Mouse (Mus musculus) megakaryocyte, embryonic 14.5 days (primary cell): ENCODE measurements around the gene Cela2a. TPM values are rescaled to one million over a fixed set of nuclear protein-coding genes. Genes with fewer than 3 reads are reported as not detected.

ENCODE experiments used
- H3K27me3 ChIP-seq: replicated peaks from 2 replicates; pipeline ENCODE3; 2012; ENCODE audit warnings: inconsistent platforms
- H3K36me3 ChIP-seq: replicated peaks from 2 replicates; pipeline ENCODE3; 2012; ENCODE audit warnings: low read length, inconsistent platforms, mixed read lengths
- H3K4me1 ChIP-seq: 2 replicates; pipeline ENCODE4 v1.6.1; 2012; ENCODE audit warnings: inconsistent platforms
- H3K4me3 ChIP-seq: replicated peaks from 2 replicates; pipeline ENCODE3; 2012; ENCODE audit warnings: moderate library complexity, mild to moderate bottlenecking, inconsistent platforms
- H3K9me3 ChIP-seq: 2 replicates; pipeline ENCODE4 v1.6.1; 2012; ENCODE audit warnings: inconsistent platforms
- FLI1 ChIP-seq: IDR thresholded peaks from 2 replicates; pipeline ENCODE4 v1.6.1; 2012; ENCODE audit warnings: low read length, inconsistent platforms, mixed read lengths
- GATA1 ChIP-seq: IDR thresholded peaks from 3 replicates; pipeline ENCODE4 v1.6.1; 2012; ENCODE audit warnings: mixed read lengths, low read length, inconsistent platforms, borderline replicate concordance
- polyA plus RNA-seq: library from polyadenylated mRNA; stranded (reverse); fragments of >175 nt; gene quantifications from 2 replicates; pipeline ENCODE4 v1.2.3, GENCODE M21; 2012; ENCODE audit warnings: low replicate concordance; ENCODE audit not compliant: insufficient read depth

The Cela2a gene
- polyA plus RNA-seq, 1 experiment, result not detected

DNA sequence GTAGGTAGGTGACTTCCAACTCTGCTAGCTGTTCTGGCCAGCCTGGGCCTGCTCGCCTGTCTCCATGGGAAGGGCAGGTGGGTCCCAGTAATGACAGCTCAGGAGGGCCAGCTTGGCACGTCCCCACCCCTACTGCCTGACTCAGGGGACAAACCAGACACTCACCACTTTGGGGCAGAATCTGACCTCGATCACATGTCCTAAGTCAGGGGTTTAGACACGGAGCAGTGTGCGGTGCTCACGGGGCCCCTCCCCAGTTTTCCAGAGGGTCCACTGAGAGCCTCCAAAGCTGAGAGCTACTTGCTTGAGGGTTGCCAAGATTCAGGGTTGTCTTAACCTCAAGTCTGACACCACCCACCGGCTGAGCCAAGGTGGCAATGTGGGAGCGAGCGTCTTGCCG is 42.1 kb upstream of the Cela2a start:
- TF ChIP-seq FLI1 (no peak), GATA1 (no peak)
- Histone ChIP-seq H3K27me3 (no peaks in the 10 kb centered on the region), H3K4me1 (peaks cover 81% of the 10 kb centered on the region), H3K36me3 (peaks cover 93% of the 10 kb centered on the region), H3K9me3 (no peaks in the 10 kb centered on the region), H3K4me3 (no peak overlapping the region)

DNA sequence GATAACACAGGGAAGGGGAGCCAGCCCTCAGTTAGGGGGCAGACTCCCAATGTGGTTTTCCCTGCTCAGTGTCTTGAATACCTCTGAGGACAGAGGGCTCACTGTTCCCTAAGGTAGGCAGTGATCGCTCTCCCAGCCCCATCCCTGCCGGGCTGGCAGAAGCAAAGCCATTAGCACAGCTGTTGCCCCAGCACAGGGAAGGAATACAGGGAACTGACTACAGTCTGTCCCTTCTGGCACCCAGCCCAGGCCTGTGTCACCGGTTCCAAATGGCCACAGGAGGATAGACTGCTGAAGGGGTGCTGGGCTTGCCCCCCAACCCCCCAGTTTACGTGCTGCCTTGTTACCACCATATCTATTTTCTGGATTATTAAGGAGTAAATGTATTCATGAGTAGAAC is 41.5 kb upstream of the Cela2a start:
- H3K4me1 ChIP-seq, result peaks cover 81% of the 10 kb centered on the region
- no peaks in the 10 kb centered on the region for H3K27me3 ChIP-seq
- no peaks in the 10 kb centered on the region for H3K9me3 ChIP-seq
- no peak for TF ChIP-seq GATA1
- TF ChIP-seq FLI1, result no peak
- no peak overlapping the region for H3K4me3 ChIP-seq
- peaks cover 94% of the 10 kb centered on the region for H3K36me3 ChIP-seq

DNA sequence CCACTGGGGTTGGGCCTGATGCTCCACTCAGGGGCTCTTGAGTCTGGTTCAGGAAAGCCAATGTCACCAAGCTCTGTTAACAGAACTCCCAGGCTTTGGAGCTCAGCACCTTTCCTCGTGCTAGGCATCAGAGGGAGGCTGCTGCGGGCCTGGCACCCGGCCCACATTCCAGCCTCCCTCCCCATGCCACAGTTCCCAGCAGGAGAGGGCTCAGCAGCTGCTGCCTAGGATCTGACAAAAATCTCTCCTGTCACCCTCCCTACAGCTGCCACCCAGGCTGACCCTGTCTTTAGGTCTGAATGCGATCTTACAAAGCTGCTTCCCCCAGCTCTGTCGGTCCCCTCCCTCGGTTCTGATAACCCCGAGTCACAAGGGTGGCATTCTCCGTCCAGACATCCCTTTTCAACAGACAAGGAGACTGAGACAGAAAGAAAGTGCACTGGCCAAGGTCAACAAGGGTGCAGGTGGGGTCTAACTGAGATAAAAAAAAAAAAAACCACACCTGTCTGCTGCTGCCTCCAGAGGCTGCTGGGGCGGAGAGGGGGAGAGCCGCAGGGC is 41.1 kb upstream of the Cela2a start:
- Histone ChIP-seq H3K36me3 (peaks cover 92% of the 10 kb centered on the region), H3K9me3 (no peaks in the 10 kb centered on the region)
- TF ChIP-seq GATA1 (no peak), FLI1 (no peak)

DNA sequence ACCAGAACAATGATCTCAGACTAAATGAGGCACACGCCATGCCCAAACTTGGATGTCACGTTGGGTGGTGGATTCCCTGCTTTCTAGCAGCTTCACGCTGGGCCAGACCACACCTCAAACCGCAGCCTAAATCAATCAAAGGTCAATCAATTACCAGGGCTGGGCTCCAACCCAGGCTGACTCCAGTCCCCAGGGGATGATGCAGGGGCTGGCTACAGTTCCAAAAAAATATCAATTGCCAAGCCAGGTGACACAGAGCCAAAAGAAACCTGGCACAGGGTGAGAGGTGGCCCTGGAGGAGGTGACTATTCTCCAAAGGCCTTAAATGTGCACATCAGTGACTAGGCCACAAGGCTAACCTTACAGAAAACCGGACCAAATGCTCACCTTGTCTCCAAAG is 39.6 kb upstream of the Cela2a start:
- Histone ChIP-seq H3K36me3 (peaks cover 92% of the 10 kb centered on the region), H3K4me1 (peaks cover 79% of the 10 kb centered on the region)

More for the DNA sequence above, 41.1 kb upstream of the Cela2a start:
- Histone ChIP-seq H3K4me3 (no peak overlapping the region), H3K27me3 (no peaks in the 10 kb centered on the region), H3K4me1 (peaks cover 81% of the 10 kb centered on the region)

DNA sequence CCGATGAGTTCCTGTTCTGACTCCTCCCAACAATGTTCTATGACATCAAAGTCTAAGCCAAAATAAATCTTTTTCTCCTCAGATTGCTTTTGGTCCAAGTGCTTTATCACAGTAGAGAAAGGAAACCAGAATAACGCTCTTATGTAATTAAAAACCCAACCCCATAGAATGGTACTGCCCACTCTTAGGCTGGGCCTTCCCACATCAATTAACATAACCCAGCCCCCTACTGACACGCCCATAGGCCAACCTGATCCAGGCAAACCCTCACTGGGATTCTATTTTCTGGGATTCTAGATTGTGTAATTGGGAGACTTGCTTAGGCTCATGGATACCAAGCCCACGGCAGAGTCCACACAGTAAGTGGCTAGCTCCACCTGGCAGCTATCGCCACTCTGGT is 39.0 kb upstream of the Cela2a start:
- Histone ChIP-seq H3K27me3 (no peaks in the 10 kb centered on the region), H3K4me3 (no peak overlapping the region), H3K4me1 (peaks cover 77% of the 10 kb centered on the region), H3K36me3 (peaks cover 92% of the 10 kb centered on the region), H3K9me3 (no peaks in the 10 kb centered on the region)
- TF ChIP-seq FLI1, result no peak
- no peak for TF ChIP-seq GATA1

More for the DNA sequence above, 39.6 kb upstream of the Cela2a start:
- TF ChIP-seq FLI1 (no peak), GATA1 (no peak)
- no peaks in the 10 kb centered on the region for H3K27me3 ChIP-seq
- H3K4me3 ChIP-seq, result no peak overlapping the region
- H3K9me3 ChIP-seq, result no peaks in the 10 kb centered on the region

DNA sequence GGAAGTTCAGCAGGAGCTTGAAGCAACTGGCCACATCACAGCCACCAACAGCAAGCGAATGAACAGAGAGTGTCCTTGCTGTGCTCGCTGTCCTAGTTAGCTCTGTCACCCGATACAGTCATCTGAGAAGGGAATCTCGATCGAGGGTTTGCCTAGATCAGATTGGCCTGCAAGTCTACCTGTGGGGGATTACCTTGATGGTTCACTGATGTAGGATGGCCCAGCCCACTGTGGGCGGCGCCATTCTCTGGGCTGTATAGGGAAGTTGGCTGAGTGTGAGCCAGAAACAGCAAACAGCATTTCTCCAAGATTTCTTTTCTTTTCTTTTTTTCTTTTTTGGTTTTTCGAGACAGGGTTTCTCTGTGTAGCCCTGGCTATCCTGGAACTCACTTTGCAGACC is 38.5 kb upstream of the Cela2a start:
- H3K4me1 ChIP-seq, result peaks cover 72% of the 10 kb centered on the region
- H3K27me3 ChIP-seq, result no peaks in the 10 kb centered on the region
- H3K4me3 ChIP-seq, result peak overlapping the region; percentile 20
- no peak for TF ChIP-seq FLI1
- no peak for TF ChIP-seq GATA1
- H3K36me3 ChIP-seq, result peaks cover 94% of the 10 kb centered on the region
- no peaks in the 10 kb centered on the region for H3K9me3 ChIP-seq

DNA sequence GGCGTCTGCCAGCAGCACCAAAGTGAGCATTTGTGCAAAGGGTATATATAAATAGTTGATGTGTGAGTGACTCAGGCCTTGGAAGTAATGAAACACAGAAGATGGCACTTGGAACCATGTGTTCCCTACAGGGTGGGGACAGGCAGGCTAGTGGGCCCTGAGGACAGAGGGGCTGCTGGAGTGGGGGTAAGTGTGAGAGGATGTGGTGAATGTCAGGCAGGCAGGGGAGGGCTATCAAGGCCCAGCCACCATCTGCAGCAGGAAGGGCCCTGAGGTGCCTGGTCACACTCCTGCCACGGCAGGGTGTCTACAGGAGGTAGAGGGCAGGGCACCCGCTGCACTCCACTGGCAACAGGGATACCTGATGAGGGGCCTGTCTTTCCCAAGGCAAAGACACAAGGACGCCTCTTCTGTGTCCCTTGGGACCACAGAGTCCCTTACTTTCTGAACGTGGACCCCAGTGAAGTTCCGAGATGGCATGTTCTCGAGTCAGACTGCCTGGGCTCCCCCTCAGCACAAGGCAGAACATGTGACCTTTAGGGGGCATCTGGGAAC is 37.8 kb upstream of the Cela2a start:
- peaks cover 94% of the 10 kb centered on the region for H3K36me3 ChIP-seq
- H3K4me1 ChIP-seq, result peaks cover 64% of the 10 kb centered on the region
- no peaks in the 10 kb centered on the region for H3K27me3 ChIP-seq
- H3K9me3 ChIP-seq, result no peaks in the 10 kb centered on the region
- no peak for TF ChIP-seq GATA1
- no peak for TF ChIP-seq FLI1
- peak overlapping the region; percentile 72 for H3K4me3 ChIP-seq

DNA sequence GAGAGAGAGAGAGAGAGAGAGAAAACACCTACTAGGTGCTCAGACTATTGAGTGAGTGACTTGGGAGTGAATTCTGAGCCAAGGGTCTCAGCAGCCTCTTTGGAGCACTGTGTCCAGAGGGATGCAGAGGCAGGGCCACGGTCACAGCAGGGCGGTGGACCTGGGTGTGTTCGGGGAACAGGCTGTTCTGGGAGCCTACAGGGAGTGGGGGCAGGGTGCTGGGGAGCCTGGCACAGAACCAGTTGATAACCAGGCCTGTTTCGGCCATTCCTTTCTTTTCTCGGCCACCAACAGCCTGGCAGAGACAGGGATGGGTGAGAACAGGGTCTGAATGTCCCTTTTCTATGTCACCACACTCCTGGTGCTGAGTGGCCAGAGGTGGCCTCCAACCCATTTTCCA is 36.9 kb upstream of the Cela2a start:
- Histone ChIP-seq H3K36me3 (peaks cover 93% of the 10 kb centered on the region), H3K9me3 (no peaks in the 10 kb centered on the region), H3K27me3 (no peaks in the 10 kb centered on the region), H3K4me1 (peaks cover 61% of the 10 kb centered on the region), H3K4me3 (peak overlapping the region; percentile 56)
- no peak for TF ChIP-seq GATA1
- no peak for TF ChIP-seq FLI1

DNA sequence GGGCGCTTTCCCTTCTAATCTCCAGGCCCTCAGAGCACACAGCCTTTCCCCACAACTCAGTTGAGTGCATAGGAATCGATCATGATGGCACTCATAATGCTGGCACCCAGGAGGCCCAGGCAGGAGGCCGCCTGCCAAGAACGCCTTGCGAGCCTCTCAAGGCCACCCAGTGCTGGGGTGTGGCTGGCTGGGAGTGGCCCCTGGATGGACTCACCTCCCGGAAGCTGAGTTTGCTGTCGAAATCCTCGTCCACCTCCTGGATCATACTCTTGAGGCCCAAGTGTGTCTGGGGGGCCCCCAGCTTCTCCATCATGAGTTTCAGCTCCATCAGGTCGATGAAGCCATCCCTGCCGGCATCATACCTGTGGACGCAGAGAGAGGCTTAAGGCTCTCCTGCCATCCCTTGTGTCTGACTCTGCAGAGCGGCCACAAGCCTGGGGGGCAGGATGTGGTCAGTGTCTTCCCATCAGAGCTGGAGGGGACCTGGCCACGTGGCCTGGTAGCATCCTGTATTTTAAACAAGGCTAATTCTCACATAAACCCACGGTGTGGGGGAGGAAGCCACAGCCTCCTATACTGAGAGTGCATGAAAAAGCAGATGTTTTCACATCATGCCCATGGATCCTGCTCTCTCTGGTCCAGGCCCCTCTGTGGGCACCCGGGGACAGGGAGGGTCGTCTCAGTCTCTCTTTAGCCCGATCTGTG is 35.8 kb upstream of the Cela2a start:
- Histone ChIP-seq H3K36me3 (peaks cover 86% of the 10 kb centered on the region), H3K4me3 (peak overlapping the region; percentile 62), H3K27me3 (no peaks in the 10 kb centered on the region), H3K9me3 (no peaks in the 10 kb centered on the region), H3K4me1 (peaks cover 58% of the 10 kb centered on the region)
- TF ChIP-seq GATA1 (no peak), FLI1 (no peak)

DNA sequence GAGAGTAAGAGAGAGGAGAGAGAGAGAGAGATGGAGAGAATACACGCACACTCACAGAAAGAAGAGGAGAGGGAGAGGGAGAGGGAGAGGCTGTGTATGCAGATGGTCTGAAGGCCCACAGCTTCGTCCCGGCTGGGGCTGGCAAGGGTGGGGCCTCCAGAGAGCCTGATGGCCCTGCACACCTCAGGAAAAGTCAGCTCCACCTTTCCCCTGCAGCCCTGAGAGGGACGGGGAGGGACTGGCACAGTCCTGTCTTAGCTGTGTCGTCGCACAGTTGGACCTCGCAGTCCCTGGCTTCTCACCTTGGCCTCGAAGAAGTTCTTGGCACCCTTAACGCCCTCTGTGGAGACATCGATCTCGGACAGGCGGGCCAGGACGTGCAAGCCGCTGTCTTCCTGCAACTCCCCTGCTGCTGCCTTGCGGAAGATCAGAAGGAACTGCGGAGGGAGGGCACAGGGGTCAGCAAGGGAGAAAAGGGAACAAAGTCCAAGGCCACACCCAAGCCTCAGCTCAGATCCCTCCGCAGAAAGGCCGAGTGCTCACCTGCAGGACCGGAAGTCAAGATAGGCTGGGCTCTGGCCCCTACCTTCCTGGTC is 34.4 kb upstream of the Cela2a start:
- Histone ChIP-seq H3K4me3 (no peak overlapping the region), H3K4me1 (peaks cover 53% of the 10 kb centered on the region)
- no peak for TF ChIP-seq FLI1
- TF ChIP-seq GATA1, result no peak

More for the DNA sequence above, 34.4 kb upstream of the Cela2a start:
- no peaks in the 10 kb centered on the region for H3K27me3 ChIP-seq
- H3K9me3 ChIP-seq, result no peaks in the 10 kb centered on the region
- H3K36me3 ChIP-seq, result peaks cover 72% of the 10 kb centered on the region
